Mouse (Mus musculus): ENCODE results near the gene Kctd19.

The Kctd19 gene

DNA sequence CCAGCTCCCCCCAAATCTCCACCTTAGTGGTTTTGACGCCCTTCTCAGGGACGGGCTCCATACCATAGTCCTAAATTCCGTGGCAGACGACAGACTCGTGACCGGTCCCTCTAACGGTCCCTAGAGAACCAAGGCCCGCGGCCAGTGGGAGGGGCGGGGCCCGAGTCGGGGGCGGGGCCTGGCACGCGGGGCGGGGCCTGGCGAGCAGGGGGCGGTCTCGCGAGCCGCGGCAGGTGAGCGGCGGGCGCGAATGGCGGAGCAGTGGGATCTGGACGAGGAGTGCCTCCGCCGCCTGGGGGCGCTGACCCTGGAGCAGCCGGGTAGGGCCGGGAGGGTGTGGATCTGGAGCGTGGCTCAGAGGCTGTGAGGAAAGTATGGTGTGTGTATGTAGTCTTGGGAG lies at the start of gene Kctd19, which contains the start of gene Lrrc36:
Gene Kctd19 (minus strand): TSS at position 112 of the 400 bp plus-strand sequence.
Gene Lrrc36 (plus strand): TSS at position 181 of the 400 bp plus-strand sequence.
- peak; percentile 56 for DNase-seq

DNA sequence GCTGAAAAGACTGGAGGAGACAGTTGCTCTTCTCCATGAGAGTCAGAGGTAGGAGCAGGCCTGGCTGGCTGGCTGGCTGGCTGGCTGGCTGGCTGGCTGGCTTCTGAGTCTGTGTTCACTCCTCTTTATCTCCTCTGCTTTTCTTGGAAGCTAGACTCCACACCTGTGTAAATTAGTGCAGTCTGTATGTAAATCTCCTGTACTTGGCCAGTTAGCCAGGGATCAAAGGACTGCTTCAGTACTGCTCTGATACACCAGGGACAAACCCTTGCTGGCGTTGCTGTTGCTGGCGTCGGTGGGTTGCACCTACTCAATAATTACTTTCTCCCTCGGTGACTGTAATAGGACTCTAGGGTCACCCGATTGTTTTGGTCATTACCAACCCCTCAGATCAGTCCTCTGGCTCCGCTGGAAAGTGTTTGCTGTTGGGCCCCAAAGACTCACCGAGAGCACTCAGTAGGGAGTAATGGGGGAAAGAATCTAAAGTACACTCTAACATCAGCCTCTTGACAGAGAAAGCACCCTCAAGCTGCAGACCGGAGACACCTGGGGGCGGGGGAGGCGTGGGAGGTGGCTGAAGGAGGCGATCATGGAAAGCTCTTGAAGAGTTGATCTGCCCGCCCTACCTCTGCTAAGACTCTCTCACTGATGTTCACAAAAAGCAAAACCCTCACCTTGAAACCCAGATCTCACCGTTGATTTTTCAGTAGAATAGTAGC lies 47.9 kb upstream of the Kctd19 start:
- DNase-seq, result no peak

DNA sequence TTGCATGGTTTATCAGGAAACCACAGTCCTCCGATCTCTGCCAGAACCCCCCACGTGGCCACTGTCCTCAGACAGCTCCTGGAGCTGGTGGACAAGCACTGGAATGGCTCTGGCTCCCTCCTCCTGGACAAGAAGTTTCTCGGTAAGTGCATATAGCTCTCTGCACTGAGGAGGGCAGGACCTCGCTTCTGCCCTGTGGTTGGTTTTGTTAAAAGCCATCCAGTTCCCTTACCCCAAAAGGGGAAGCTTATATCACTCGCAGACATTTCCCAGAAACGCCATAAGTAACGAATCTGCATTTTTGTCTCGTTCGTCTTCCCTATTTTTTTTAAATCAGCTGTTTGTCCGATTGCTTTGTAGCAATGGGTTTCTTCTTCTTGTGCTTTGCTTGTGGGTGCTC lies 41.9 kb upstream of the Kctd19 start:
- no peak for DNase-seq

DNA sequence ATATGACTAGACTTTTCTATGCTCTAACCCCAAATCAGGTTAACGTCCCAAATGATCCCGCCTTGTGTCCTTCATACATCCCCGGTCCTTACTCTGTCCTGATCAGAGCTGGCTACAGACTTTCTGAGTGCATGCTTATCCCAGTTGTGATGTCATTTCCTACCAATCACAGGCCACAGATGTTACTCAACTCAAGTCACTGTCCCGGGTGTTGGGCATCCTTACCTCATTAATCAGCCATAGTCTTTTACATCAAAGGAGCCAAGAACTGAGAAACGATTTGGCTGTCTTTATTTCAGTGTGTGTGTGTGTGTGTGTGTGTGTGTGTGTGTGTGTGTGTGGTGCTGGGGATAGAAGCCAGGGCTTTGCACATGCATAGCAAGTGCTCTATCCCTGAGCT lies 40.8 kb upstream of the Kctd19 start:
- DNase-seq, result no peak

DNA sequence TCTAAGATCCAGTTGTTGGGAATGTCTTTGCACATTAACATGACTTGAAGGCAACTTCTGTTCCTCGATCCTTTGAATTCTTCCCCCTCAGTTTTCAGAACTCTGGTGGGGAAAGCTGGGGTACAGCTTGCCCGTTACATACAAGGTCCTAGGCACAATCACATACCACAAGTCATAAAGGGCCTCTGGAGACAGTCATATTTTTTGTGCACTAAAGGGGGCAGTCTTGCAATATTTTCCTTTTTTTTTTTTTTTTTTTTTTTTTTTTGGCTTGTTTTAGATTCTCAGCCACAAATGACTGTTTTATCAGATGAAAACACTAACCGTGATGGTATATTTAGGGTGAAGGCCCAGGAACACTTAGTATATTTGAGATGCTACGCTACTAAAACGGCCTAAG lies 40.0 kb upstream of the Kctd19 start:
- DNase-seq, result no peak

DNA sequence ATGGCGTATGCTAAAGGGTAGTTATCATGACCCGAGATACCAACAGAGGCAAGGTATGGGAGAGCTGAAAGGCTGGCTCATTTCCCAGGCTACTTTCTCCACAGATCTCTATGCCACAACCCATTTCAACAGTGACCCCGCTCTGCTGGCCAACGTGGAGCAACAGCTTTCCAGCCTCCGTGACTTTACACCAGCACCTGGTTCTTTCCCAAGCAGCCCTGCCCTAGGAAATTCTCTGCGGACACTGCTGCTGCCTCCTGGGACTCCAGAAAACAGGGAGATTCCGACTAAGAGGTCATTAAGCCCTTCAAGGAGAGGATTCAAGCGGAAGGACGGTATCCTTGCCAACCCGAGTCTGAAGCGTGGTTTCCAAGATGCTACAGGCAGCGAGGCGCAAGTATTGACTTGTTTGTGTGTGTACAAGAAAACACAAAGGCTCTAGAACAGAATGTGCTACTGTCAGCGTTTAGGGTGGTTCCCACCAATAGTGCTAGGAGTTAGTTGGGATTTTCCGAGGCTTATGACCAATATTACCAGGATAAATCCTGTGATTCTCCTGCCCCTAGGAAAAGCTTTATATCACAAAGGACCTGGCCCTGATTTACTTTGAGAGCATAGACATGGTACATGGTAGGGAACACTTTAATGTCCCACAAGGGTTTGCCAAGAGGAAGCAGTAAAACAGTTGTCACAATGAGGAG lies 38.8 kb upstream of the Kctd19 start:
- no peak for DNase-seq

DNA sequence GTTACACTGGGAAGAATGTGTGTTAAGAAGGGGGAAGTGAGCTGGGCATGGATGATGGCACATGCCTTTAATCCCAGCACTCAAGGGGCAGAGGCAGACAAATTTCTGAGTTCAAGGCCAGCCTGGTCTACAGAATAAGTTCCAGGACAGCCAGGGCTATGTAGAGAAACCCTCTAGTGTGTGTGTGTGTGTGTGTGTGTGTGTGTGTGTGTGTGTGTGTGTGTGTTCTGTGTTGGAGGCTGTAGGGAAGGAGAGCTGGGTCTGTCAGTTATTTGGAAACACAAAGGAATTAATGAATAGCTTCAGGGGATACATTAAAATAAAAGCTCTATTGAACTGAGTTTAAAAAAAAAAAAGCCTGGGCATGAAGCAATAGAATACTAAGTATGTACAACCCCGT lies 37.7 kb upstream of the Kctd19 start:
- DNase-seq, result no peak

DNA sequence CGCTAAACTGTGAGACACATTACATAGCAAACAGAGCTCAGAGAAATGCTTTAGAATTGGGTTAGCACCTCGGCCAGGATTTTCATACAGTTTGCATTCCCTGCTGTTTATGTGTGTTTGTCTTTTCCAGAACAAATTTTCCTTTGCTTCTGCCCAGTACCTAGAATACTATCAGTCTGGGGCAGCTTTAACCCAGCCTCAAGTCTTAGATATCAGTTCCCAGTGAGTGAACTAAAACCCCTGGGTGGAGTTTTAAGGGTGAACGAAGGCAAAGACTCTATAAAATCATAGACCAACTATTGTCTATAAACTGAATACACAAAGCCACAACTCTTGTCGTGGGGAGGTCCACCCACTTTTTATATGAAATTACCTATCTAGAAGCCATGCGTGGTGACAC lies 35.3 kb upstream of the Kctd19 start:
- no peak for DNase-seq

DNA sequence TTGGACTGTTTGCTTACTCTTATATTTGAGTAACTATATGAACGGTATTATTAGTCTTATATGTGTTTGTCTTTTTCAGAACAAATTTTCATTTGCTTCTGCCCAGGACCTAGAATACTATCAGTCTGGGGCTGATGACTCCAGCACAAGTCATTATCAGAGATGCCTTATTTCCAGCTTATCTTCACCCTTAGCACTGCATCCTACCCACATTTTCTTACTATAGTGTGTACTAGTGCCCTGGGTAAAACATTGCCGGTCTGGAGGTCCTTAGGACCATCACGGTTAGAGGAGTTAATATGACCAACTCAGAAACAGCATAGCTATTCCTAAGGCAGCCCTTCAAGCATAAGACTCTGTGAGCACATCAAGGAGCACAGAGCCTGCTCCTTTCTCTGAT lies 34.9 kb upstream of the Kctd19 start:
- no peak for DNase-seq

DNA sequence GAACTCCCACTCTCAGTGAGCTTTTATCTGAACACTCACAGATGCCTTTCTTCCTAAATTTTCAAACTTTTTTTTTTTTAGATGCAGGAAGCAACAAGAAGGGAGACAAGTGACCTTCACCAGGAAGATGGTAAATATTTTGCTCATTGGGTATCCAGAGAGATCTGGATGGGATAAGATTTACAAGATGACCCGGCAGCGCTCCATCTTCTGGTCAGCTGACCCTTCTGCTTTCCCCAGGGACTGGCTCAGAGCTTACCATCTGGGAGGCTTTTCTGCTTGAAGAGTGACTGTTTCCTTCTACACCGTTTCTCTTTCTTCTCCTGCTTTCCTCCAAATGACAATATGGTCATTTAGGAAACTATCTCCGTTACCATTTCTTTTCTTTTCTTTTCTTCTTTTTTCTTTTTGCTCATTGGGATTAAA lies 32.8 kb upstream of the Kctd19 start:
- no peak for DNase-seq

DNA sequence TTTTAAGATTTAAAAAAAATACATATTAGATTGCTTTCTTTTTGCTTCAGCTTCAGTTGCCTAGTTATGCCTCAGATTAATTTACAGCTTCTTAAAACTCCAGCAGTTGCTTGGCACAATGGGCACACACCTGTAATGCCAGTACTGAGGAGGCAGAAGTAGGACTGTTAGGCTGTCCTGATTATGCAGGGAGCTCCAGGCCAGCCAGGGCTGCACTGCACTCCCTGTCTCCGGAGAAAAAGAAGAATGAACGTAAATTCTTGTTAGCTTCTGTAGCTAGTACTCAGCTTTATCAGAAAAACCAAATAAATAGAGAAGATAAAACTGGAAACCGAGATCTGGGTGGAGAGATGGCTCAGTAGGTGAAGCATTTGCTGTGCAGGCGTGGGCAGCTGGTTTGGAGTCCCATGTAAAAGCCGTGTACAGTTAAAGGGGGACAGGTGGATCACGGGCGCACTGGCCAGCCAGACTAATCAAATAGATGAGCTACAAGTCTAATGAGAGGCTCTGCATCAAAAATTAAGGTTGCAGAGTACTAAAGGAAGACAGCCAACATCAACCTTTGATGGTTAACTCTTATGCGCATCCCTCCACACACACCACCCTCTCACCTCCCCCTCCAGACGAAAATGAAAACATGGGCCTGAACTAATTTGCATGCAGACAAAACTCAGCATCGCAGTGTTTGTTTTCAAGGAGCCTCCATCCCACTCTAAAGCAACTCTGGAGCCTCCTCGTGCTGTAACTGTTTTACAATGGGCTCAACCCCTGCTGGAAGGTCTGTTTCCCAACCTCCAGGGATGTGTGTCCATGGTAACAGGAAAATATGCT lies 32.2 kb upstream of the Kctd19 start:
- DNase-seq, result no peak

DNA sequence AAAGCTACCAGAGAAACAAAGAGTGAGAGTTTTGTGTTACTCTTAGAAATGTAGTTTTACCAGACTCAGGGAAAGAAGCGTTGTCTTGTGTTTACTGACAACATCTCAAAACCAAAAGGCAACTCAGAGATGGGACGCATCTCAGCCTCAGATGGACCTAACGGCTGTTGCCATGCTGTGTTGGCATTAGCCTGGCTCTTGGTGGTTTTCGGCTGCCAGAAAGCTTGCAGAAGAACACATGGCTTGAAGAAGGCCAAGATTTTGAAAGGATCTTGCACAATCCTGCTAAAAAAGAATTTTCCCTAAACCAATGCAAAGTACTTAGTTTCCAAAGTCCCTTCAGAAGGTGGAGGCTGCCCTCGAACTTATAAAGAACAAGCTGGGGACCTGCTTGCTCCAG lies 29.4 kb upstream of the Kctd19 start:
- no peak for DNase-seq

DNA sequence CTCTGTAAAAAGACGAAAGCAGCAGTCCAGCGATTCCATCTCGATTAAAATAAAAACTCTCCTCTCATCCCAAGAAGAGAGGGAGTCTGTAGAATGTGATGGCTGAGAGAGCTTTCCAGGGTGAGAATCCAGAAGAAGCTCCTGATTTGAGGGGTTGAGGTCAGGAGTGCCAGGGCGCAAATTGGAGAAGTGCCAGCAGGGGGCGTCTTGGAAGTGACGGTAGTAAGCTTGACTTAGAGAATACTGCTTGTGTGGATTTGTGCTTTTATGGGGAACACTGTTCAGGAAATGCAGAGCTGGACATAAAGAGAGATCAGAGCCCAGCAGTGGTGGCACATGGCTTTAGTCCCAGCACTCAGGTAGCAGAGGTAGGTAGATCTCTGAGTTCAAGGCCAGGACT lies 28.1 kb upstream of the Kctd19 start:
- no peak for DNase-seq

DNA sequence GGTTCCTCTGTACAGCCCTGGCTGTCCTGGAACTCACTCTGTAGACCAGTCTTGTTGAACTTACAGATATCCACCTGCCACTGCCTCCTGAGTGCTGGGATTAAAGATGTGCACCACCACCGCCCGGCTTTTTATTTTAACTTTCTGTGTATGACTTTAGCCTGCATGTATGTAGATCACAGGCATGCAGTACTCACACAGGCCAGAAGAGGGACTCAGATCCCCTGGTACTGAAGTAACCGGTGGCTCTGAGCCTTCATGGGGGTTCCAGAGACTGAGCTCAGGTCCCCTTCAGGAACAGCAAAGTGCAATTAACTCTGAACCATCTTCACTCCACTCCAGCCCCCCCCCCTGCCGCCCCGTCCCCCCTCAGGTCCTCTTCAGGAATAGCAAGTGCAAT lies 25.6 kb upstream of the Kctd19 start:
- DNase-seq, result no peak

DNA sequence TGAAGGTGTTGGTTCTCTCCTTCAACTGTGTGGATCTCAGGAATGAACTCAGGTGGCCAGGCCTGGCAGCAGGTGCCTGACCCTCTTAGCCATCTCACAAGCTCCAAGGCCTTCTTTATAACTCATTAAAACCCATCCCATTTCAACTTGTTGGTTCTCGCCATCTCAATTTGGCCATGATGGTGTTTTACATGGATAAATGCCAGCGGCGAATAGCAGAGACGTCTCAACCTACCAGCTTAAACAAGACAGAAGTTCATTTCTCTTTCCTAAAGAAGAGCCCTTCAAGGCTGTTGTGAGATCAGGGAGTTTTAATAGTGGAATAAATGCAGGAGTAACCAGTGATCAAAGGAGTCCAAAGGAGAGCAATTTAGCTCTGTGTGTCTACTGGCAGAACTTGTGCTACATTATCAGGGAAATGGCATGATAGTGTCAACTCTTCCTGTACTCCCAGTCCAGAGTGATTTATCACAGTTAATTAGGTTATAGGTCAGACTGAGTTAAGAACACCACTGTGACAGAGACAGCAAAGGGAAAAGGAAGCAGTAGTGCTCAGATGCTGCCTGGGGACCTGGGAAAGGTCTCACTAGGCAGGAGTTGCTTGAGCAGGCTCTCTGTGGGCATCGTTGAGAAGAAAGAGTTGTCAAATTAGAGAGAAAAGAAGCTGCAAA lies 23.9 kb upstream of the Kctd19 start:
- no peak for DNase-seq

DNA sequence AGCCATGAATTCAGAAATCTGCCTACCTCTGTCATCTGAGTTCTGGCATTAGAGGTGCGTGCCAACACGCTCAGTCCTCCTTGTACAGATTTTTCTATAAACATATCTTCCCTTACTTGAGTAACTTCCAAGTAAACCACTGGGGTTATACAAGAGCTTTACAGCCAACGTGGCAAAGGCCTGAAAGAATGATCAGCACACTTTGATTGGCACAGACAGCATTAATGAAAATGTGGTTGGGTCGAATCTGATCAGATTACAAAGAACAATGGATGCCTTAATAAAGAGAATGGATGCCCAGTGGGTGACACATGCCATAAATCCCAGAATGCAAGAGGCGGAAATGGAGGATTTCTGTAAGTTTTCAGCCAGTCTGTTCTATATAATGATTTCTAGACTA lies 22.9 kb upstream of the Kctd19 start:
- no peak for DNase-seq

DNA sequence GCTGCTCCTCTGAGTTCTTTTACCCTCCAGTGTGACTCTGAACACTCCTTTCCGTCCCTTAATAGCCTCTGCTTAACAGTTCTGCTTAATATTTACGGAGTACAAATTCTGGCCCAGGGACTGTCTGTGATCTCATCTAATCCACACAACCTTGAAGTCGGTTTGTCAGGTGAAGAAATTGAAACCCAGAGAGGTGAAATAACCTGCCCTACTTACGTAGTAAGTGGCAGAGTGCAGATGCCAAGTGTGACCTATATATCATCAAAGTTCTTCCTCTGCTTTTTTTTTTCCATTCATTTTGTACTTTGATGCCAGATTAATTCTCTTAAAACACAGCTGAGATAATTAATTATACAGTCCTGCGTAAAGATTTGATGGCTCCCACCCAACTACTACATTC lies 20.8 kb upstream of the Kctd19 start:
- no peak for DNase-seq

DNA sequence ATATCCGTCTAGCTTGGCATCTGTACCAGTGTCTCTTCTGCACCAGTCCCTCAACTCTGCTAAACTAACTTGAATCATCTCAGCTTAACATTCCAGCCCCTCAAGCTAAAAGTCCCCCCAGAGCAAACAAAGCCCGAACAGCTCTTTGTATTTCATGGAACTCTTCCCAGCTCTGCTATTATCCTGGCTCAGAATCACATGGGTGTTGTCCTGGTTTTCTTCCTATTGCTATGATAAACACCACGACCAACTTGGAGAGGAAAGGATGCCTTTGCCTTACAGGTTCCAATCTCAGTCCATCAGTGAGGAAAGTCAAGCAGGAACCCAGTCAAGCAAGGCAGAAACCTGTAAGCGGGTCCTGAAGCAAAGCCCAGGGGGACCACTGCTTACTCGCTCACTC lies 20.2 kb upstream of the Kctd19 start:
- DNase-seq, result no peak

DNA sequence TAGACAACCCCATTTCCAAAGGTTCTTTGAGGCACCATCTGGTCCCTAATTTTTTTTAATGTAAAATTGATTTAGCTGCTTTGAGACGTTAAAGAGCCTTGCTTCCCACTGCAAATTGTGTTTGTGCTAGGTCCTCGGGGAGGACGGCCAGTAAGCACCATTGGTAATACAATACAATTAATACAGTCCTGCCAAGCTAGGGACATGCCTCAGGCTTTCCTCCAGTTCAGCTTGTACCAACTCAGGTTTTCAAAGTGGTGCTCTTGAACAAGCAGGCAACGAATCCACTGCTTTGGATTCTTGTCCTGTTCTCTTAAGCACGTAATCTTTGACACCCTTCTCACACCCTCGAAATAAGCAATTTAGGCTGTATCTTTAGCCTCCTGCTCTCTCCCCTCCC lies 19.7 kb upstream of the Kctd19 start:
- no peak for DNase-seq

DNA sequence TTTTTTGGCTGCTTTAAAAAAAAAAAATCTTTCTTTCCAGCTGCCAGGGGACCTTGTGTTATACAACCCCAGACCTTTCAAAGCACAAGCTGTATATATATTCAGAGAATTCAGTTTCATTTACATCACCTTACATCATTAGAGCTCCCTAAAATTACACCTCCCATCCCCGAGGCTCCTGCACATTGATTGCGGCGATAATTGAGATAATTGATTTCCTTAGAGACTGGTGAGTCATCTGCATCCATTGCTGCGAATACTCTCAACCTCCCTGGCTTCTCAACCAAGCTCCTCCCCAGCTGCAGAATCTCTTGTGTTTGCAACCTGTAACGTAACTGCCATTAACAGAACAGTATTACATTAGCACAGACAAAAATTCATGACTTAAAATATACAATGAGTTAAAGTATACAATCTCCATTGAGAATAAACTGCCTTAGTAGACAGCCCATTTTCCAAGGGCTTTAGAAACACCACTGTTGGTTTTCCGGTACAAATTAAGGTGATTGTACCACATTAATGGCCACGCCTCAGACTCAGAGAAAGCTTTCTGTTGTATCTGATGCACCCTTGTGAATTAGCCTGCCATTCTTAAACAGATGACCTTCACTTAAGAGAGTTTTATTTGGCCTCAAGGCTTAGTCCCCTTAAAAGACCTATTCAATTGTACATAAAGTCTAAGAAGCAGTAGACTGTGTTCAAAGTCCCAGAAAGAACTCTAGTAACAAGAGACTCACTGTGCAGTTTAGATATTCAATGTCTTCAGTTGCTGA lies 18.6 kb upstream of the Kctd19 start:
- no peak for DNase-seq

DNA sequence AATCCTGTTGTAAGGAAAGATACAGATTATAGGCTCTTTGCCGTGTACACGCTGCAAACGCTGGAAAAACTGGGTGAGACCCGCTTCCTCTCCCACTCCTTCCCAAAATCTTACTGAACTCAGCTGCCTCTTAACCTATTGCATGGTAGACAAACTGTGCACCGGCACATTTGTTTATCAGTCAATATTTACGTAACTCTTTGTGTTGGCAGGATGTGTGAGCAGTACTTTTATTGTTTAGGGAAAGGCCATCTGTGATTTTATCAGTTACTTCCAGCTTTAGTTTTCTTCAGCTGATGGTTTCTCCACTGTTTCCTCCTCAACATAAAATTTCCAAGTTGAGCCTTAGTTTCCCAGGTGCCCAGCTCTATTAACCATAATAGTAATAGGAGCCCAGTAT lies 13.6 kb upstream of the Kctd19 start:
- DNase-seq, result no peak

DNA sequence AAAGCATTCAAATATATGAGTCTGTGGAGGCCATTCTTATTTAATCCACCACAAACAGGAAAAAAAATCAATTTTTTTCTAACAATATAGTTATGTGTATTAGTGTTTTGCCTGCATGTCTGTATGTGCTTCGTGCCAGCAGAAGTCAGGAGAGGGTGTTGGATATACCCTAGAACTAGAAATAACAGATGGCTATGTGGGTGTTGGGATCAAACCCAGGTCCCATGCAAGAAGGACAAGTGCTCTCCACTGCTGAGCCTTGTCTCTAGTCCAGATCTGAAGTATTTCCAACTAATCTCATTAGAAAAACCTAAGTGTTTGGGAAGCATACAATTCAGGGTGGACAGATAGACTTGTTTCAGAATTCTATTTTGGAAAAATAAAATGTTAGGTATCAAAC lies 8.7 kb upstream of the Kctd19 start:
- peak; percentile 47 for DNase-seq
